Mouse (Mus musculus) heart, postnatal 4 days (tissue): ENCODE measurements around the gene Phykpl. TPM values are rescaled to one million over a fixed set of nuclear protein-coding genes. Genes with fewer than 3 reads are reported as not detected.
A peak's percentile ranks its signal among the peaks of the same experiment; 100 is the strongest.

Experiments used
- DNase-seq: peaks from one replicate; pipeline ENCODE4 v3.0.0; 2021
- total RNA-seq, 2 experiments: library from RNA; stranded (reverse); gene quantifications; 2 replicates each; pipeline ENCODE4 v1.2.3; 2021

The Phykpl gene
- 10 to 100 TPM; 11.7 to 12.3 TPM for total RNA-seq

DNA sequence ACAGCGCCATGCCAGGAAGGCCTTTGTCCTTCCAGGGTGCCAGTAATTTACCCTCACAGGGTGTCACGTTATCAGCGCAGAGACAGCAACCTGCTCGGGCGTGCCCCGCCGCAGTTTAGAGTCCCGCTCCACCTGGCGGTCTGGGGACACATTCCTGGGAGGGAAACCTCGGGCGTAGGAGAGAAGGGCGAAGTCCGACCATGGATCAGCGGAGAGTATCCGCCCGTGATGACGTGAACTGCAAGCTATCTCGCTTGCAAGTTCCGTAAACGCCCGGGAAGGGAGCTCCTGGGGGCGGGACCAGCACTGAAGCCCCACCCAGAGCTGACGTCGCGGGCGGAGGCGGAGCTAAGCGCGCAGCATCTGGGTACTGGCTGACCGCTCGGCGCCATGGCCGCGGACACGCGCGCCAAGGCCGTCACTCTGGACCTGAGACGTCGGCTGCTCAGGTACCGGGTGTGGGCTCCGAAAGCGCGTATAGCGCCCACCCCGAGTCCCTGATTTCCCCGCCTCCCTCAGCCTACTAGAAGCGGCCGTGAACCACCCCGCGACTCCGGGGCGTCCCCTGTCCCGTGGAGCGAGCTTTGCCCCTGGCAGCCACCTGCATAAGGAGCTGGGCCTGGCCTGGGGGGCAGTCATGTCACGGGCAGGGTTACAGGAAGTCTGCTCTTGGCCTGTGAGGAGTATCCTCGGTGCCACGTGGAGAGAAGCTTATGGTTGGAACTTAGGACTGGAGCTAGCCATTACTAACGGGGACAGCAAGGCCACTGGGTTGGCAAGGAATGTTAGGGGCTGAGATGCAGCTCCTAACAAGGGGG, at the start of gene Phykpl:
Gene Phykpl, plus strand, starts transcription at position 327 of the 818 bp plus-strand sequence.
- DNase-seq, result peak; percentile 99

DNA sequence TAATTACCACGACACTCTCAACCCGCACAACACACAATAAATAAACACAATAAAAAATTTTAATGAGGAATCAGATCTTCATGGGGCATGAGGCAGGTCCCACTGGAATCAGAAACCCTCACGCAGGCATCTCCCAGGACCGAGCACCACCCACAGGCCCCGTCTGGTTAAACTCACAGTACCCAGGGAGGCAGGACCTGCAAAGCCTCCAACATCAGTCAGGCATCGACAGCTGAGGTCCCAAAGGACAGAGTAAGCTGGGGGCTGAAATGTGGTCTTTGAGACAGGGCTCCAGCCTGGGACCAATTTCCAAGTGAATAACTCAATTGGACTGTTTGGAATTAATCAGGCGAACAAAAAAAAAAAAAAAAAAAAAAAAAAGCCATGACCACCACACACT, 46.2 kb upstream of the Phykpl start:
- DNase-seq, result no peak

DNA sequence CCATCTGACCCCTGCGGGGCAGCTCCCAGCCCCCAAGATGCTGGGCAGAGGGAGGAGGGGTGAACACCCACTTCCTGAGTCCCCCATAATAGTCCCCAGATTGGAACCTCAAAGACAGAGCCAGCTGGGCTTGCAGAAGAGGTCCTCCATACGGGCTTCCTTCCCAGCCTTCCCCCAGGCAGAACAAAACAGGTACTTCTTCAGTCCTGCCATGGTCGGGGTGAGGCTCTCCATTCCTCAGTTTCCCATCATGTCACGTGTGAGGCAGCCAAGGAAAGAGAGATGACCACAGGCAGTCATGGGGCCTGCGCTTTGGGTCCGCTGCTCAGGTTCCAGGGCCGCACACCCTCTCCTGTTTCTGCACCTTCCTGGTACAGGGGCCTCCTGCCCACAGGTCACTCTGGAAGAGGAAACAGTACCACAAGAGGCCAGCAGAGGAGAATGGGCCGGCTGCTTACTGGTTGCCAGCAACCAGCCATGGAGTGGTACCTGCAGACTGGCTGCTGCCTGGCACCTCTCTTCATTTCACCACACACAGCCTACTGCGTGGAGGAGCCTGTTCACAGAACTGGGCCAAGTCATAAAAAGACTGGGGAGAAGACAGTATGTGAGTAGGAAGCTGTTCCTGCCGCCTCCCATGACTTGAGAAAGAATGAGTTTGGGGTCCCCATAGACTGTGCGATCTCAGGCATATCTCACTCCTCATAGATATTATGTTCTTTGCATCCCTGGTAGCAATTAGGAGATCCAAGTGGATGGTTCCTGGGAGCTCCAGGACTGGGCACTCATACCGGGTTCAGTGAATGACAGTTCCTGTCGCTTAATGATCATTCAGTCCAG, 45.4 kb upstream of the Phykpl start:
- no peak for DNase-seq

- DNase-seq, result peak; percentile 98
Observed at GRCm38 (mm10) chr11:51539759-51540282, 44.7 kb upstream of the Phykpl start.

DNA sequence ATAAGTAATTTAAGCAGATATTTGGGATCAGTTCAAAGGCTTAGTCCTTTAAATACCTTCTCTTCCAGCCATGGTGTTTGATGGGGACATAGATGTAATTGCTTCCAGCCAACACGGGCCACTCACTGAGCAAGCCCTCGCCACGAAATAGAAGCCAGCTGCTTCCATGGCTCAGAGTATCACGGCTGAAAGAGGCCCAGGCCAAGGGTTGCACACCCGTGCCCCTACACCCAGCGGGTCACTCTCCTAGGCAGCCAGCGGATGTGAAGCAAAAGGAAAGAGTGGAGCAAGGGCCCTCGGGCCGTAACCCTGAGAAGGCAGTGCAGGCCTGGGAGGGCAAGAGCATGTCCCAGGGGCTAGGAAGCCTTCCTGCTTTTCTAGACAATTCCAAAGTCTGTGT, 42.1 kb upstream of the Phykpl start:
- DNase-seq, result no peak

GRCm38 (mm10) chr11:51543487-51544050, 41.0 kb upstream of the Phykpl start:
- no peak for DNase-seq

DNA sequence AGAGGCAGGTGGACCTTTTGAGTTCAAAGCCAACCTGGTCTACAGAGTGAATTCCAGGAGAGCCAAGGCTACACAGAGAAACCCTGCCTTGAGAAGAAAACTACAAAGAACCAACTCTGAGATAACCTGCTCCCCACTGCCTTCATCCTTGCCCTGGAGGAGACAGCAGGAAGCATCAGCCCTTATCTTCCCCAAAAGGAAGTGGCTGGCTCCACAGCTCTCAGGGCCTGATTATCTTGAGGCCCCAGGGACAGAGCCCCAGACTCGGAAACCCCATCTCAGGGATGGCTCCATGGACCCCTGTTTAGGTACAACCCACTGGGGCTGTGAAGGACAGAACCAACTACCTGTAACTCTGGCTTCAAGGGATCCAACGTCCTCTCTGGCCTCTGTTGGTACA, 40.1 kb upstream of the Phykpl start:
- no peak for DNase-seq

DNA sequence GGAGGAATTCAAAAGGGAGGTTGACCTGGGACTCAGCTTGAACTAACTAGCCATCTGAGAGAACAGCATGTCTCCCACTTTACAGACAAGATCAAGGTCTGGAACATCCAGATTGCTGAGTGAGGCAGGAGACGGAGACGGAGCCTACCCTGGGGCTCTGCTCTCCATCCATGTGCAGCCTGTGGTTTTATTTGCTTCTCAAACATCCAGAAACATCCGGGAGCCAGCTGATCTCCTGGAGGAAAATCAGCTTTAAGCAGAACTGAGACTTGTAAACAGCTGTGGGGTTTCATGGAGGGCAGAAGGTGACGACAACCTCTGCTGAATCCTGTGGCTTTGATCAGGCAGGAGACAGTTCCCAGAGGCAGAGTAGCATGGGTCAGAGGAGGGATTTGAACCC, 38.7 kb upstream of the Phykpl start:
- DNase-seq, result no peak

DNA sequence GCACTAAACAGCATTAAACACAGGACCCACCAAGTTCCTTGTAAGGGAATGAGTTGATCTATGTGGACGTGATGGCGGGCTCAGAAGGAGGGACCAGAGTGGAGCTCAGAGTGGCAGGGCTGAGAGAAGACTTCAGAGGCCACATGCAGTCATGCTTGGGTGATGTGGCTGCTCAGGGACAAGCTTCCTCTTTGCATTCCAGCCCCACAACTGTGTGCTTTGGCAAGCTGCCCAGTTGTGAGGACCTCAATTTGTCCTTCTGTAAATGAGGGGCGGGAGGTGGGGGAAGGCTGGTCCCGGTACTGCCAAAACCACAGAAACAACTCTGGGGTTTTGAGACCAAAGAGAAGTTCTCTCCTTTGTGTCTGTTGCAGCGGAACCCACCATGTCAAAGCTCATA, 33.3 kb upstream of the Phykpl start:
- no peak for DNase-seq

- no peak for DNase-seq
Observed at GRCm38 (mm10) chr11:51552091-51552490, 32.5 kb upstream of the Phykpl start.

DNA sequence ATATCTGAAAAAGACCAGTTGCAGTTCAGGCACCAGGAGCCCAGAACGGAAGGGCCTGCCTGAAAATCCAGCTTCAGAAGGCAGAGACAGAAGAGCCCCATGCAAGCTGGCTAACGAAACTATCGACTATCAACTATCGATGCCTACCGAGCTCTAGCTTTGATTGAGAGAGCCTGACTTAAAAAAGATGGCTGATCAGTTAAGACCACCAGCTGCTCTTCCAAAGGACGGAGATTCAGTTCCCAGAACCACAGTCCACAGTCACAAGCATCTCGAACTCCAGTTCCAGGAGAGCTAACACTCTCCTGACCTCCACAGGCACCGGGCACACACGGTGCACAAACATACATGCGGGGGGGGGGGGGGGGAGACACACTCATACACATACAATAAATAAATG, 30.0 kb upstream of the Phykpl start:
- no peak for DNase-seq

GRCm38 (mm10) chr11:51555066-51555465, 29.5 kb upstream of the Phykpl start:
- no peak for DNase-seq

DNA sequence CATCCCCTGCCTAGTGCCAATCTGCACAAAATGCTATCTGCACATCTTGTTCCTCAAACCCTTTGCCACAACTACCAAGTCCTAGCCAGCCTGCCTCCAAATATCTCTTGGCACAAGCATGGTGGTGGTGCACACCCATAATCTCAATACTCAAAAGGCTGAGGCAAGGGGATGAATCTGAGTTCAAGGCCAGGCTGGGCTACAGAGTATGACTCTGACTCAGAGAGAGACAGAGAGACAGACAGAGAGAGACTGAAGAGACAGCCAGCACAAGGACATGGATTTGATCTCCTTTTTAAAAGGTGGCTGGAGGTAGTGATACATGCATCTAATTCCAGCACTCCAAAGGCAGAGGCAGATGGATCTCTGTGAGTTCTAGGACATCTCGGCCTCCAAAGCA, 21.3 kb upstream of the Phykpl start:
- DNase-seq, result no peak

DNA sequence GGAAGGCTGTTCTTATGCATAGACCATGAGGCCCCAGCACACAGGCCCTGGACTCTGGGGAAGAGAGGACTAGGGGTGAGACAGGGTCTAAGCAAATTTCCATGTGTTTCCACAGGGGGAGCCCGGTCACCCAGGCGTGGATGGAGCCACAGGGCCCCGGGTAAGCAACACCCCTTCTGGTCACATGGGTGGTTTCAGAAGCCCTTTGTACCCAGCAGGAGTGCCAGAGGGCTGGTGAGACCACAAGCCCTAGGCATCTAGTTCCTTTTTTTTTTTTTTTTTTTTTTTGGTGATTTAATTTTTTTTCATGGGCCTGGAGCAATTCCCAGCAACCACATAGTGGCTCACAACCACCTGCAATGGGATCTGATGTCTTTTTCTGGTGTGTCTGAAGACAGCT, 19.5 kb upstream of the Phykpl start:
- DNase-seq, result no peak

DNA sequence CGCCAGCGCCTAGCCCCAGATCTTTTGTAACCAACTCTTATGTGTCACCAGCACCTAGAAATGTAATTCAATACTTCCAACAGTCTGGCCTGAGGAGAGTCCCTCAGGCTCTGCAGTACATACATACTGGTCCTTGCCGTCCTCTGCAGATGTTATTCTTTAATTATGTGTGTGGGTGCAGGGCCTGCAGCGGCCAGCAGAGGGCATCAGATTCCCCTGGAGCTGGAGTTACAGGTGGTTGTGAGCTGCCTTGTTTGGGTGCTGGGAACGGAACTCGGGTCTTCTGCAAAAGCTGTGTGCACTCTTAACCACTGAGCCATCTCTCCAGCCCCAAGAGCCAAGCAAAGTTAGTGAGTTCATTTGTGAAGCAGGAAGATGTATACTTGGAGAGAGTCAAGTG, 18.6 kb upstream of the Phykpl start:
- DNase-seq, result no peak

GRCm38 (mm10) chr11:51568801-51569200, 15.8 kb upstream of the Phykpl start:
- DNase-seq, result no peak

GRCm38 (mm10) chr11:51576454-51576853, 8.1 kb upstream of the Phykpl start:
- DNase-seq, result no peak

DNA sequence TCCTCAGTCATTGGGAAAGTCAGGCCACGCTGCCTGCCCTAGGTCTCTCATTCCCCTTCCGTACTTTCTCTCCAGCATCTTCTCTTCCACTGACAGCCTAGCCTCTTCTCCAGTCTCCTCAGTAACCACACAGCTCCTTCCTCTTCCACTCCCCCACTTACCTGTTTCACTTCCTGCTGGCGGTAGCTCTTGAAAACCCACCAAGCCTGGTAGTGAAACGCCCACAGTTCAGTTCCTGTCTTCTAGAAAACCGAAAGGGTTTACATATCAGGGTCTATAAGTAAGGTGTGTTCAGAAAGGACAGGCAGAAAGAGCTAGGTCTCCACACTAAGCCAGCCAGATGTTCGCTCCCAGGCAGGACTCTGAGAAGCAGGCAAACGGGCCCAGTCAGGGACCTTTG, 7.0 kb upstream of the Phykpl start:
- no peak for DNase-seq

GRCm38 (mm10) chr11:51579024-51579423, 5.5 kb upstream of the Phykpl start:
- no peak for DNase-seq

DNA sequence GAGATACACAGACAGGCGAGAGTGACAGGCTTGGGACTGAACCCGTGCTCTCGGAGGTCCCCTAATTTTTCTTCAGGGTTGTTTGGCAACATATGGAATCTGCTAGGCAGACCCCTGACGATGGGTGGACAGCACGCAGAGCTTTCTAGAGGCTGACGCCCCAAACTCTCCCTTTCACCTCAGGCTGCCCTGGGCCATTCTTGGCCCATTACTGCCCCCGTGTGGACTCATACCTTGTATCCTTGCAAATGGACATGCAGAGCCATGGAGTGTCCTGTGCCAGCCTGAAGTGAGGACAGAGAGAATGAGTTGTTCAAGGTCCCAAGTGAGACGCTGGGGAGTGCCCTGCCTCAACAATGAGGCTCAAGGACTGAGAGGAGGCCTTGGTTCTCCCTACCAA, 1.8 kb upstream of the Phykpl start:
- DNase-seq, result peak; percentile 80

DNA sequence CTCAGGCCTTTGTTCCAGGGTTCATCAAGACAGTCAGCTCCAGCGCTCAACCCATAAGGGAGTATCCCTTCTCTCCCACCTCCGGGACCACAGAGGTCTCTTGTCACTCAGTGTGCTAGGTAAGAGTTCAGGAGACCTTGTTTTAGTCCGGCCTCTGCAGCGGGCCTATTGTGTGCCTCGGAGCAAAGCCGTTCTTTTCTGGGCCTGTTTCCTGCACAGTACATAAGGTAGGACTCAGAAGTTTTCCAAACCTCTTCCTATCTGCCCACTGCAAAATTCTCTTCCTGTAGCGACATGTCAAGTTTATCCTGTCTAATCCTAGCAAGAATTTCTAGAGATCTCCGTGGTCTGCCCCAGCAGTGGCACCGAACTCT, 513 bp upstream of the Phykpl start:
- no peak for DNase-seq

GRCm38 (mm10) chr11:51585608-51586252, 1.2 kb downstream of the Phykpl start:
- no peak for DNase-seq

- DNase-seq, result no peak
Observed at GRCm38 (mm10) chr11:51586411-51586810, 1.9 kb downstream of the Phykpl start.
